10 mouse cellular contexts compared by ENCODE assay signal in the genomic region with DNA sequence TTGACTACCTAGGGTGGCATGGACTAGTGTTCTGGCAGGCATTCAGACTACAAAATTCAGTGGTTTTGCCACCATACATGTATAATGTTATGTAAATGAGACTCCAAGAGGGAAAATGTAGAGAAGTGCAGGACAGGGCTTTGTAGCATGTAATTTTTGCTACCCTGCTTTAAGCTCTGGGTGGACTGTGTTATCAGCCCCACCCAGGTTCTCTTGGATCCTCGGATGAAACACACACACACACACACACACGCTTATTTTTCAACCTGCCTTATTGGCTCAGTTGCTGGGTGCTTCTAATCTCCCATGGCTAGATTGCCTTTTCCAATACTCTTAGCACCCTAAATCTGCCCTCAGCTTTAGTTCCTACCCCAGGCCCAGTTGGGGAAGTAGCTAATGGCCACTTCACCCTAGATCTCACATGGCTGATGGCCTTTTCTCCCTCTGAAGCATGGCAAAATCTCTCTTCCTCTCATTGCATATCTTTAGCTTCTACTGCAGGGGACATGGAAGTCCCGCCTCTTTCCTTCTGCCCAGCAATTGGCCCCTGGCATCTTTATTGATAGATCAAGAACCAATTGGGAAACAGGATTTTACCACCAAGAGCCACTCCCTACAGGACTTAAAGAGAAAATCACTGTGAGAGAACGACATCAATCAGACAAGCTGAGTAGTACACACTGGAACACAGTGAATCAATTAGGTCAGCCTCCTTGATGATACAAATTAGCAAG. TPM values are rescaled to one million over a fixed set of nuclear protein-coding genes. Genes with fewer than 3 reads are reported as not detected.
DNase-seq lines count a peak whose midpoint lies in the region; ATAC-seq and TF ChIP-seq lines count a peak whose summit lies in the region.
"Had no signal": no experiment of that assay in that cellular context is flagged by ENCODE, and none has a peak within 500 bp of the region (broad histone marks: within the 10 kb centered on the region; RNA-seq: fewer than 3 reads in every experiment).

No protein-coding gene starts in this region.

- no peaks in the 10 kb centered on the region for H3K27me3 ChIP-seq in liver, embryonic 12.5 days (replicated peaks)
- H3K27me3 ChIP-seq in Patski: no peaks in the 10 kb centered on the region
- H3K27me3 ChIP-seq in splenic B cell, adult 2 months (ENCODE audit: control insufficient read depth, insufficient read depth, low read length, poor library complexity, severe bottlenecking): no peaks in the 10 kb centered on the region
- H3K27me3 ChIP-seq in forebrain, embryonic 15.5 days: no peaks in the 10 kb centered on the region
- no peaks in the 10 kb centered on the region for H3K27me3 ChIP-seq in forebrain, embryonic 10.5 days (ENCODE audit: poor library complexity, severe bottlenecking)

- H3K9ac ChIP-seq in liver, embryonic 12.5 days: no peak overlapping the region
- no peak overlapping the region for H3K9ac ChIP-seq in forebrain, embryonic 15.5 days (replicated peaks)
- H3K9ac ChIP-seq: liver, embryonic 14.5 days had no signal

- 0 out of 2 replicates have a peak overlapping the region, but pooled peaks have one; percentile 4 for H3K4me2 ChIP-seq in liver, embryonic 12.5 days
- no peak overlapping the region for H3K4me2 ChIP-seq in forebrain, embryonic 15.5 days (replicated peaks)

- no peak for TF ChIP-seq CTCF in Patski (IDR thresholded peaks at IDR 0.05)

- no peaks in the 10 kb centered on the region for H3K9me3 ChIP-seq in liver, embryonic 12.5 days (replicated peaks)
- H3K9me3 ChIP-seq in forebrain, embryonic 15.5 days: no peaks in the 10 kb centered on the region
- H3K9me3 ChIP-seq in forebrain, embryonic 10.5 days: no peaks in the 10 kb centered on the region

- no peak for ATAC-seq in liver, embryonic 12.5 days
- peak; percentile 60 for ATAC-seq in Patski
- no peak for ATAC-seq in forebrain, embryonic 15.5 days (replicated peaks)

- no peaks in the 10 kb centered on the region for H3K36me3 ChIP-seq in liver, embryonic 12.5 days
- H3K36me3 ChIP-seq in splenic B cell, adult 2 months (ENCODE audit: control insufficient read depth, insufficient read depth, low read length, poor library complexity, severe bottlenecking): no peaks in the 10 kb centered on the region
- H3K36me3 ChIP-seq in forebrain, embryonic 15.5 days: no peaks in the 10 kb centered on the region
- H3K36me3 ChIP-seq in forebrain, embryonic 10.5 days (replicated peaks): no peaks in the 10 kb centered on the region

- no peak overlapping the region for H3K4me3 ChIP-seq in liver, embryonic 12.5 days
- no peak overlapping the region for H3K4me3 ChIP-seq in forebrain, embryonic 15.5 days
- H3K4me3 ChIP-seq in forebrain, embryonic 10.5 days: no peak overlapping the region
- H3K4me3 ChIP-seq: erythroblast, embryonic 14.5 days had no signal

- H3K4me1 ChIP-seq in liver, embryonic 12.5 days: no peaks in the 10 kb centered on the region
- no peaks in the 10 kb centered on the region for H3K4me1 ChIP-seq in forebrain, embryonic 15.5 days
- no peaks in the 10 kb centered on the region for H3K4me1 ChIP-seq in forebrain, embryonic 10.5 days

- POLR2A ChIA-PET in Patski (lab: Charles Lee): interaction anchor here (0.6 kb wide), 1 partner anchor 79 kb away, joined by 3 read pairs; no protein-coding TSS in a partner anchor

- WGBS in liver, embryonic 12.5 days (ENCODE audit: insufficient replicate concordance): 31% methylated on average over 4 of the region's 4 CpGs
- 66% methylated on average over 4 of the region's 4 CpGs for WGBS in forebrain, embryonic 15.5 days
- 73% methylated on average over 4 of the region's 4 CpGs for WGBS in forebrain, embryonic 10.5 days

- in situ Hi-C loops in Patski (cut with MboI; ENCODE audit: low pct_unique_long_range_greater_than_20kb): no loop called here

- DNase-seq in liver (no peak), Patski (ENCODE audit: low read depth, low spot score) (no peak)
- peak; percentile 73 for DNase-seq in layer of hippocampus, adult 9-11 months
- peak; percentile 79 for DNase-seq in splenic B cell, adult 2 months (ENCODE audit: low read depth, low spot score)
- no peak for DNase-seq in left cerebral cortex, adult 8-10 months (ENCODE audit: low spot score in 2 of 2)
- DNase-seq in forebrain, embryonic 10.5 days (ENCODE audit: extremely low spot score, low spot score): no peak

- CTCF ChIA-PET in Patski (lab: Charles Lee): interaction anchor here (1.2 to 1.5 kb wide), 2 partner anchors 16 to 149 kb away, joined by 4 read pairs; no protein-coding TSS in a partner anchor

- no peak overlapping the region for H3K27ac ChIP-seq in liver, embryonic 12.5 days
- H3K27ac ChIP-seq in forebrain, embryonic 15.5 days (replicated peaks): no peak overlapping the region
- no peak overlapping the region for H3K27ac ChIP-seq in forebrain, embryonic 10.5 days
- H3K27ac ChIP-seq: liver, embryonic 14.5 days had no signal

RNA-seq across cellular contexts. Expression of a gene that starts 28.2 kb away (rescaled TPM):
- polyA plus RNA-seq in liver, embryonic 12.5 days (2016; fragmentation: Nextera tagmentation; extraction: Ambion mirVana): 0.80 and 1.2 TPM in 2 replicates
- polyA plus RNA-seq in Patski (2021): 13.7 TPM
- 2.2 TPM in 2 replicates for polyA plus RNA-seq in forebrain, embryonic 15.5 days (2015; fragmentation: Nextera tagmentation; extraction: Ambion mirVana)
- 1 to 10 TPM; 3.6 to 5.4 (median 4.2) TPM for total RNA-seq in left cerebral cortex, adult 8-10 months (2022)
- polyA plus RNA-seq in forebrain, embryonic 10.5 days (2016; fragmentation: Nextera tagmentation; extraction: Ambion mirVana): 1.00 and 1.1 TPM in 2 replicates

Comparison
In these comparisons a context has a peak if more than half of its experiments do, and no peak if none do; other contexts are left out.
1. DNase-seq: peak in layer of hippocampus, adult 9-11 months (single experiment) and splenic B cell, adult 2 months (single experiment); none in liver (single experiment), Patski (single experiment), left cerebral cortex, adult 8-10 months (0 of 2) and forebrain, embryonic 10.5 days (single experiment).